Mouse (Mus musculus) frontal cortex, adult 2 months (tissue): ENCODE measurements around the gene Klhl32. TPM values are rescaled to one million over a fixed set of nuclear protein-coding genes. Genes with fewer than 3 reads are reported as not detected.
A peak's percentile ranks its signal among the peaks of the same experiment; 100 is the strongest.

Experiments used
- DNase-seq, 2 experiments: peaks; one replicate each; pipeline ENCODE4 v3.0.0; 2022; ENCODE audit warnings: low spot score in 1 of 2; ENCODE audit errors: extremely low spot score in 1 of 2
- polyA plus RNA-seq: library from polyadenylated mRNA; depleted of rRNA; stranded (reverse); fragments of >200 nt; gene quantifications from 2 replicates; pipeline ENCODE4 v1.2.3, GENCODE M21; 2012

Klhl32 gene
- polyA plus RNA-seq, 1 experiment, result 6.7 TPM

- no peak for DNase-seq
Measured at GRCm38 (mm10) chr4:24797280-24797679, 53.6 kb downstream of the Klhl32 start.

- peak in 1 of 2 experiments; percentile 41 for DNase-seq
Measured at GRCm38 (mm10) chr4:24796229-24796628, 54.7 kb downstream of the Klhl32 start.

- no peak for DNase-seq
Measured at GRCm38 (mm10) chr4:24795180-24795579, 55.7 kb downstream of the Klhl32 start.

GRCm38 (mm10) chr4:24793726-24794345 is 57.1 kb downstream of the Klhl32 start:
- DNase-seq, result peak in 1 of 2 experiments; percentile 31

- DNase-seq, result no peak
Measured at GRCm38 (mm10) chr4:24792416-24792981, 58.4 kb downstream of the Klhl32 start.

GRCm38 (mm10) chr4:24789331-24789730 is 61.6 kb downstream of the Klhl32 start:
- DNase-seq, result no peak

- DNase-seq, result no peak
Measured at GRCm38 (mm10) chr4:24785757-24786532, 65.0 kb downstream of the Klhl32 start.

GRCm38 (mm10) chr4:24765919-24766318 is 85.0 kb downstream of the Klhl32 start:
- no peak for DNase-seq

- DNase-seq, result no peak
Measured at GRCm38 (mm10) chr4:24765469-24765868, 85.5 kb downstream of the Klhl32 start.

GRCm38 (mm10) chr4:24764558-24764957 is 86.4 kb downstream of the Klhl32 start:
- no peak for DNase-seq

GRCm38 (mm10) chr4:24763451-24763850 is 87.5 kb downstream of the Klhl32 start:
- DNase-seq, result no peak

- DNase-seq, result peak in 1 of 2 experiments; percentile 34
Measured at GRCm38 (mm10) chr4:24758954-24759353, 92.0 kb downstream of the Klhl32 start.

- peak; percentile 2 to 26 for DNase-seq
Measured at GRCm38 (mm10) chr4:24752517-24753208, 98.3 kb downstream of the Klhl32 start.

- peak; percentile 58 to 77 for DNase-seq
Measured at GRCm38 (mm10) chr4:24737080-24737479, 113.8 kb downstream of the Klhl32 start.

- peak; percentile 41 to 92 for DNase-seq
Measured at GRCm38 (mm10) chr4:24720834-24721233, 130.1 kb downstream of the Klhl32 start.

GRCm38 (mm10) chr4:24715559-24715958 is 135.4 kb downstream of the Klhl32 start:
- DNase-seq, result no peak

- DNase-seq, result peak in 1 of 2 experiments; percentile 39
Measured at GRCm38 (mm10) chr4:24714367-24714766, 136.6 kb downstream of the Klhl32 start.

GRCm38 (mm10) chr4:24698528-24699117 is 152.3 kb downstream of the Klhl32 start:
- peak in 1 of 2 experiments; percentile 62 for DNase-seq

- DNase-seq, result no peak
Measured at GRCm38 (mm10) chr4:24680080-24680479, 170.8 kb downstream of the Klhl32 start.

GRCm38 (mm10) chr4:24670007-24670406 is 180.9 kb downstream of the Klhl32 start:
- DNase-seq, result peak in 1 of 2 experiments; percentile 14

- peak in 1 of 2 experiments; percentile 36 for DNase-seq
Measured at GRCm38 (mm10) chr4:24659218-24659617, 191.7 kb downstream of the Klhl32 start.
